Mouse (Mus musculus) WW6 (cell line): ENCODE measurements around the gene Noc3l.

Experiments
- DNase-seq: peaks from one replicate; pipeline ENCODE4 v3.0.0-alpha.2; 2013; ENCODE audit warnings: low read depth, low spot score

The Noc3l gene

DNA sequence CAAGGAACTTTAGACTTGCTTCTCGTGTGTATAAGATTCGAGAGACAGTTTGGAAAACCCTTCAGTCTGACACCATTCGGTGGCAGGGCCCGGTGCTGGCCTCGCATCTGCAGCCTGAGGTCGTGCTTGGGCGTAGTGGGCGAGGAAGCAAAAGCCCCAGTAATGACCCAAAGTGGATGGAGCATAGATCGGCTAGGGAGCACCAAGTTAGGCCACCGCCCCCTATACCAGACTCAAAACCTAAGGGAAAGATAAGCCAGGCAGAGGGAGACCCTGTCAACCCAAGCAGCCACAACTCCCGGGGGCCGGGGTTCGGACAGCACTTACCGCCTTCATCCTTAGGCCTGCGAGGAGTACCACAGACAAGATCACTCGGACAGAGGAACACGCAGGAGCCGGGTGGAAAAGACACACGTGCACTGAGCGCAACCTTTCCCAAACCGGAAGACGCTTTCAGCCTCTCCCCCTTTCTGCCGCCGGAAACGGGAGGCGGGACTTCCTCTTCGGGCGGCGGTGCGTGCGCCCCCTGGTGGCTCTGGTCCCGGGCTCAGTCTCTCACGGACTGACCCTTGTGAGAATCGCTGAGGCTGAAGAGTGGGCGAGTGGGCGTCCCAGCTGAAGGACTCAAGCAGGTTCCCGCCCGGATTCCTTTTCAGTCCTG is at the start of gene Noc3l:
Gene Noc3l (minus strand): TSS at position 472 of the 661 bp plus-strand sequence.
- DNase-seq: peak; percentile 89

DNA sequence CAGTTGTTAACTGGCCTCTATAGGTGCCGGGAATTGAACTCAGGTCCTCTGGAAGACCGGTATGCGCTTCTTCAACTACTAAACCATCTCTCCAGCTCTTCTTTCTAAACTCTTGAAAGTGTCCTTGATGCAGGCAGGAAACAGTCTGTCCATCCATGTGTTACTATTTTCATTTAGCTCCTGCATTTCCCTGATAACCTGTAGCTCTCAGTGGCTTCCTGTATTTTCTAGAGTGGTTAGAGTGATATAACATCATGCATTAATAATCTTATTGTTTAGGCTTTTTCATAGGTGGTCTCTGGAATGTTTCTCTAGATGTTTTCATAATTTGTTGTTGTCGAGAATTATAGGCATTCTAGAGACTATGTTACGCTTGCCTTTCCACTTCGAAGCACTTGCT is 43.5 kb upstream of the Noc3l start:
- DNase-seq: no peak

DNA sequence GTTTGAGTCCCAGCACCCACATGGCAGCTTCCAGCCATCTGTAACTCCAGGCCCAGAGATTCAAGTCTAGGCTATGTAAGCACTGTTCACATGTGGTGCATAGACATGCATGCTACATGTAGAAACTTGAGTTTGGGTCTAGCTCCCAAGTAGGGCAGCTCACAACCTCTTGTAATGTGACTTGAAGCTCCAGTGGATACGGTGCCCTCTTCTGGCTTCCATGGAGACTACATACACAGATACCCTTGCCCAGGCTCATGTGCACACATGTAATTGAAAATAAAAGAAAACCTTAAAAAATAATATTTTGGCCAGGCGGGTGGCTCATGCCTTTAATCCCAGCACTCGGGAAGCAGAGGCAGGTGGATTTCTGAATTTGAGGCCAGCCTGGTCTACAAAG is 39.2 kb upstream of the Noc3l start:
- DNase-seq: no peak

DNA sequence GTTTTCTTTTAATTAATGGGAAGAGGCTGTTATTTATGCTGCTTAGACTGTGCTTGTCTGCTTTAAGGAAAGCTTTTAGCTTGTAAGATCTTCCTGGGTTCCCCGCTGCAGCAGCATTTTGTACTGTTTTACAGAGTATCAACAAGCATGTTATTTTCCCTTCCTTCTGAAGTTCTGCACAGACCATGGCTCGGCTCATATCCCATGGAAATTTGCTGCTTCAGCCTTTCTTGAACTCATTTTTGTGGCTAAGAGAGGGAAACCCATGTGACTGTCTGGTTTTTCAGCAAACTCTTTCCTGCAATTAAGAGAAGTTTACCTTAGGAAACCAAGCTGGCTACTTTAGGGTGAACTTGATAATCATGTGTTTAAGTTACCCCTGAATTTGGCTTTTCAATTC is 27.3 kb upstream of the Noc3l start:
- DNase-seq: no peak

DNA sequence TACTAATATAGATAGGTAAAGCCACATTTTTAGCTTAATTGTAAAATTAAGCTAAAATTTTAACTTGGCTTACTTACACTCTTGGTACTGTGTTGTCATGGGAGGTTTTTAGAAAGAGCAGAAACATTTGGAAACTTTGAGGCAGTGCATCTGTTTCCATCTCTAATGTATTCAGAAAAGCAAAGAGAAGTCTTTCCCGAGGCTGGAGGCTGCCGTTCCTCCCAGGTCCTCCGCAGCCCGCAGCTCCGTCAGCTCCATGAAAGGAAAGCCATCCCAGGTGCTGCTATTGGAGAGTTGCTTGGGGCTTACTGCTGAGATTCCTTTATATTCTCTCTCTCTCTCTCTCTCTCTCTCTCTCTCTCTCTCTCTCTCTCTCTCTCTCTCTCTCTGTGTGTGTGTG is 25.8 kb upstream of the Noc3l start:
- no peak for DNase-seq

DNA sequence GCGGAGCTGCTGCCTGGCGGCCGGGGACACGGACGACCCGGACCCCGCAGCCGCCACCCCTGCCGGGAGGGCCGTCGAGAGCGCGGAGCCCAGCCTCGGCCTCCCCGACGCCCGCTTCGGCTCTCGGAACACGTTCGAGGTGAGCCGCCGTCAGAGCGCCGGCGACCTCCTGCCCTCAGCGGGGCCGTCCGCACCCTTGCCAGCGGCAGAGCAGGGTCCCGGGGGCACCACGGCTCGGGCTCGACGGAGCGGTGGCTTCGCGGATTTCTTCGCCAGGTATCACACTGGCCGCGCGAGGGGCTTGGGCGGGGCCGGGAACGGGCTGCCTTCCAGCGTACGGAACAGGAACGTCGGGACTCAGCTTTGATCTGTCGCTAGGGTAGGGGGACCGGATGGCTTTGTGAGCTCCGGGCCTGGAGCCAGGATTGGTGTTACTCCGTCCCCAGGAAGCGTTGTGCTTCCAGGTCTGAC is 18.2 kb upstream of the Noc3l start:
- peak; percentile 57 for DNase-seq

DNA sequence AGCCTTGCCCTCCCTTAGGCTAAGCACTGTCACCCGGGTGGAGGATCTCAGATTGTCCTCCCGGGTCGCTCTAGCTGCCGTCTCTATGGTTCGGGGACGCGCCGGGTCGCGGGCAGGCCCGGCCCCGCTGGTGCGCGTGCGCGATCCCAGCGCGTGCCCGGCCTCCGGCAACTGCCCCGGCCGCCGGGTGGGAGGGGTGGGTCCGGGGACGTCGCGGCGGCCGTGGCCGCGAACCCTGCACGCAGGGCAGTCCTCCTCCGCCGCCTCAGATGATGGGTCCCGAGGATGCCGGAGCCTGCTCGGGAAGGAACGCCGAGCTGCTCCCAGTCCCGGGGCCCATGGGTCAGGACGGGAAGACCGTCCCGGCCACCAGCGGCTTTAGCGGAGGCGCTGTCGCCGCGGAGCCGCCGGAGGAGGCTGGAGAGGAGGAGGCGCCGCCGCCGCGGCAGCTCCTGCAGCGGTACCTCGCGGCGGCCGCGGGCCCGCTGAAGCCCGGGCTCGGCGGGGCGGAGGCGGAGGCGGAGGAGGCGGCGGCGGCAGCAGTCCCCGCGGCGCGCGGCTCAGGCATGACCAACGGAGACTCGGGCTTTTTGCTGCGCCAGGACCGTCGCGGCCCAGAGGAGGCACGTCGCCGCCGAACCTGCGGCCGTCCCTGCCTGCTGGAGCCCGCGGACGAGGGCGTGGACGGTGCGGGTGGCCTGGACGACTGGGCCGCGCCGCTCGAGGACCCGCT is 17.6 kb upstream of the Noc3l start, which contains the start of gene Tbc1d12:
Gene Tbc1d12 (plus strand): TSS at position 142 of the 733 bp plus-strand sequence.
- DNase-seq: peak; percentile 57

DNA sequence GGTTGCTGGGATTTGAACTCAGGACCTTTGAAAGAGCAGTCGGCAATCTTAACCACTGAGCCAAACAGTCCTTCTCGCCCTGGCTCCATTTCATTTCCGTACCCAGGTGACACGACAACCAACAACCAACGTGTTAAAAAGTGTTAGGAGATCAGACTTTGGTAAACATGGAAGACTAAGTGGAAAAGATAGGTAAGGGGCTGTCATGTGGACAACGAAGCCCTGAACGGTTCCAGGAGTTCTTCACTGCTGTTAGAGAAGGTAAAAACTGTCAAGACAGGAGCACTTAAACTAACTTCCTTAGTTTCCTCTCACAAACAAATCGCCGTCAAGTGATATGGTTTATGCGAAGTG is 17.0 kb upstream of the Noc3l start:
- DNase-seq: no peak

DNA sequence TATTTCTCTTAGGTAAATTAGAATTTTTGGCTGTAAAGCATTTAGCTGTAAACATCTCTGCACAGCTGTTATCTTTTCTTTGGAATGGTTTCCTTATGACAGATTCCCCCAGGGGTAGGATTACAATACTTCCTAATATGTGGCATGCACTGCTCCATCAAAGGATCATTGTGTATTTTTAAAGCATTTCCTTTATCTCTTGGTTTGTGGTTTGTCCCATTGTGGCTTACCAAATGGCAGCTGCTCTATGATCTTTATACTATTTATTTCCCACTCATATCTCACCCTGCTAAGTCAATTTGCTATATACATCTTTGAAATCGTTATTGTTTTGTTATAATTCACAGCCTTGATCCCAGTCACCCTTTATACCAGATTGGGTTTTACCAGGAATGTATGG is 14.2 kb upstream of the Noc3l start:
- DNase-seq: no peak

DNA sequence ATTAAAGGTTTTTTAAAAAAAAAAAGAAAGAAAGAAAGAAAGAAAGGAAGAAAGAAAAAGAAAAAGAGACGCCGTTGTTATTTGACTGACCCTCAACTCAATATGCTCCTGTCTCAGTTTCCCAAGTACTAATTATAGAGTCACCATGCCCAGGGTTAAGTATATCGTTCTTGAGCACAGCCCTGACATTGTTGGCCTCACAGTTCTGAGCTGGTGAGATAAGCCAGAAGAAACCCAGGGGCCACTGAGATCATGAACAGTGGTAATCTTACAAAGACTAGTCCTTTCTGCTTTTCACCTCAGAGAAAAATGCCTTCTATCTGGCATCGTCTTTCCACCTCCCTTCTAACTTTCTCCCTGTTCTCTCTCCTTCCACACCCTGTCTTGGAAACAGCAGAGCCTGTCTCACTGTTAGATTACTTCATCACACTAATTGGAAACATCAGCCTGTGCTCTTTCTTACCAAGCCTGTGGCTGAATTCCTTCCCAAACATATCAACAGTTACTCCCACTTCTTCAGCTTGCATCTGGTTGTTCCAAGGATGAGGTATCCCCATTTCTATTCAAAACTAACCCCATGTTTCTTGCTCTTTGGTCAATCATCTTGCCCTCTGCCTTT is 1.3 kb upstream of the Noc3l start:
- no peak for DNase-seq

DNA sequence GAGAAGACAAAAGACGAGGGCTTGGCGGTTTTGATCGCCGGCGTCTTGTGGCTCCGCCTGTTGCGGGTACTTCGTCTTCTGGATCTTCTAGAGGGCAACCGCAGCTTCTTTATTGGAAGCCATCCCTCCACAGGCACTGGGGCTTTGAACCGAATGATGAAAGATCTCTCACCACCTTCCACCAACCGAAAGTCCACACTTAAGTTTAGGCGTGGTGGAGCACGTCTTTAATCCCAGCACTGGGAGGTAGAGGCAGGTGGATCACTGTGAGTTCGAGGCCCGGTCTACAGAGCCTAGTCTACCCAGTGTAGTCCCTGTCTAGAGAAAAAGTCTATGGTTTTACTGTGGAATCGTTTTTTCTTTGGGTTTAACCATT is 378 bp upstream of the Noc3l start:
- DNase-seq: no peak

DNA sequence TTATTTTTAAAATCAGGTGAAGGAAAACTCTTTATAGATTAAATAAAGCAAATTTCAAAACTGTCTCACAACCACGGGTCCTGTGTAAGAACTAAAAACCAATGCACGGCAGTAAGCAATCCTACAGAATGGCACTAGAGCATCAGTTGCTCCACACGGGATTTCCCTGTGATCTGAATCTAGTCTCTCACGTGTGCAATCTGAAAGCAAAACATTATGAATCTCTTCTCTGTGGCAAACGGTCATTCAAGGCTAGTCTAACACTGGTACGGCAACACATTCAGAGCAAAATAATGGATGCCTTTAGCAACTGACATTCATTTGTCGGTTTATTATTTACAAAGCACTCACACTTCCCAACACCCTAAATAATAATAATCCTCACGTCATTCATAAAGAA is 846 bp downstream of the Noc3l start:
- no peak for DNase-seq

DNA sequence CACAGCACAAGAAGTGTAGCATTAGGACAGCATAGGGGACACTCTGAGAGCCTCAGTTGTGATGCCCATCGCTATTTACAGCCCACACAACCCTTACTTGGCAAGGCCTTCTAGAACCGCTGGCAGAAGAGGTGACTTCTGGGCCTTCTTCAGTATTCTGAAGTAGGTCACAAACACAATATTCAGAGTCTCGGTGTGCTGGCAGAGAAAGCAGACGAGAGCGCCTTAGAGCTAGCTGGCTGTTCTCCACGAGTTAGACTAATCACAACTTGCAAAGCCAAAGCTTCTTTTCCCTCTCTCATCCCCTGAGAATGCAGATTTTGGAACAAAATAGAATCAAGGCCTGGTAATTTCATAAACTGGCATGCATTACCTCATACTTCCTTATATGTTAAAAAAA is 20.2 kb downstream of the Noc3l start:
- DNase-seq: no peak

DNA sequence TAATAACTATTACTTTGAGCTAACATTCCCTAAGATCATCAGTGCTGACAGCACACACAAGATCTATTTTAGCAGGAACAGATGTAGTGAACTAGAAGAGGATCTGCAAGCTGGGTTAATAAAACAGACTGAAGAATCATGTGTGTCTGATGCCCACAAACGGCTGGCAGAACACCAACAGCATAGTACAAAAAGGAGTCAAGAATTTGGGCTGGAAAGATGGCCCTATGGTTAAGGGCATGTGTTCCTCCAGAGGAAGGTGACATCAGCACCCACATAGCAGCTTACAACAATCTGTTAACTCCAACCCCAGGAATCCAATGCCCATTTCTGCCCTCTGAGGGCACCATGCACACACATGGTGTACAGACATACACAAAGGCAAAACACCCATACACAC is 20.7 kb downstream of the Noc3l start:
- no peak for DNase-seq

DNA sequence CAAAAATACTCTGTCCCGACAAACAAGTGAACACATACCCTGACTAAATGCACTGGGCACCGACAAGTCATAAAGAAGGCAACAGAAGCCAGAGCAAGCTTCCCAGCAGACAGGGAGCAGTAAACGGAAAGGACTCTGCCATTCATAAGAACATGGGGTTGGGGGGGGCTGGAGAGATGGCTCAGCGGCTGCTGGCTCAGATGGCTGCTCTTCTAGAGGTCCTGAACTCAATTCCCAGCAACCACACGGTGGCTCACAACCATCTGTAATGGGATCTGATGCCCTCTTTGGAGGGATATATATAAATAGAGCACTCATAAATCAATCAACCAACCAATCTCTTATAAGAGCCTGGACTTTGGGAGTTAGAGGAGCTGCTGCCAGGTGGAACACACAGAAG is 22.5 kb downstream of the Noc3l start:
- no peak for DNase-seq

DNA sequence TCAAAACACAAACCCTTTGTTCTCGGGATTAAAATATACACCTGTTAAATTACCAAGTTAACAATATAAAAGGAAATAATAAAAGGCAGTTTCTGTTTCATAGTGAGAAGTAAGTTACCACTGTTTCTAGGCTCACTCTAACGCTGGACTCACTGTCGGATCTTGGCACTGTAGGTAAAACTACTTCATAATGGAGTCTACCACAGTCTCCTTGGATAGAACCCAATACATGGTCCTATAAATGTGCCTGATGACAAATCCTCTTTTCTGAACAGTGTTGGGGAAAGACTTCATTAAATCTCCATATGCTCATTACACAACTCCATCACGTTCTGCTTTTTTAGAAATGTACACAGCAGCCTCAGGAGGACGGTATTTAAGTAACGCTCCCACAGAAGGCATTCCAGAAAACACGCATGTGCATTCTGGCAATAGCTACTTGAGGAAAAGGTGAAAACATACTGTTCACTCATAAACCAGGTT is 25.4 kb downstream of the Noc3l start:
- DNase-seq: no peak

DNA sequence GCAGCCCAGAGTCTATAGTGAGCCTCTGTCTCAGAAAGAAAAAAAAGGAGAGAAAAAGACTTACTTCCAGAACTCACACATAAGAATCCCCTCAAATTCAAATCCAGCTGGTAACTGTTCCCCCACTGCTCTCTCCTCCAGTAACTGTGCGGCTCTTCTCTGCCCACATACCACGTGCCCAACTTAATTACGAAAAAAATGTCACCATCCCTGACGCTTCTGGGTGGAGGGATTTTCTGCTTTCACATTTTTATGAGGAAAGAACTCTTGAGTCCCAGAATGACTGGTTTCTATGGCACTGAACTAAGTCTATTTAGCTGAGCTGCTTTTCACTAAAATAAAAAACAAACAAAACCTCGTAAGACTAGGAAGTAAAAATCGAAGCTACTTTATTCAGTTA is 31.3 kb downstream of the Noc3l start:
- DNase-seq: no peak

DNA sequence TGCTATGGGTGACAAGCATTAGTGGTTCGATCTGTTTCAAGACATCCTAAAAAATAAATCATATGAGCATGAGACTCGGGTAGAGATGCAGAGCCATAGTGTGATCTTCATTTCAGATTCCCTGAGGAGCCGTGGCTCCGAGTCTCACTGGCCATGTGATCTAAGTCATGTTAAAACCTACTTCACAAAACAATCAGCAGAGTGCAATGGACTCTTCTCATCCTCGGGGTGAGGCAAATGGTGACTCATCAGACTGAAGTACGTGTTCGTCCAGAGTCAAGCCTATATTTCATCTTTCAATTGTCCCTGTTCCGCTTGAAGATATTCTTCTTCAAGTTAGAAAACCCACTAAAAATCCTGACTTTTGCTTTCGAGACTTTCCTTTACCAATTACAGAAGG is 35.5 kb downstream of the Noc3l start:
- no peak for DNase-seq

DNA sequence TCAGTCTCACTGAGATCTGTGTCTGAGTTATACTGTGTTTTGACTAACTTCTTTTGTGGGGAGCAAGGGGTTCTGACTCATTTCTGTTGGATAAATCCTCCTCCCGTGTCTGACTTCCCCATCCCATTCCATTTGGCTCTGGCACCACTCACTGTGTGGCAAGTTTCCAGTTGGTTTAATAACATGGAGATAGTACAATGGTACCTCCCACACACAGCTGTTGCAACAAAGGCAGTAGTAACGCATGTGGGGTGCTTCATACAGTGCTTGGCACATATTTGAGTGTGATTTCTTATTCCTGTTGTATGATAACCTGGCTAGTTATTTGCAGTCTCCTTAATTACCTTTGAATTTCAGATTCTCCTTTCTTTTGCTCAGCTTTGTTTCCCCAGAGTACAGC is 40.2 kb downstream of the Noc3l start:
- no peak for DNase-seq

DNA sequence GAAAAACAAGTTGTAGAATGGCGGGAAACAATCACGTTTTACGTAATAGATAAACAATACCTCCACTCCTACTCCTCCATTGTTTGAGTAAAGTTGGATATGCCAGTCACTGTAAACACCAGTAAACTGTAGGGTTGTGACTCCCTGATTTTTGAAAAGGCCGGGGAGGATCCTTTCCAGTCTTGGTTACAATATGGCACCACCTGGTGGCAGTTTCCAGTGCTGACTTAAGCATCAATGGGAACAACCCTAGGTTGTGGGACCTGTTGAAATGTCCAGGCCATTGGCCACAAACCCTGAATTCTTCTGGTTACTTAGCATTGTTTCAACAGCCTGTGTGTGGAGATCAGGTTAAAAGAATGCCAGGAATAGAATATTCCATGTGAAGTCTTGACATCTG is 43.5 kb downstream of the Noc3l start:
- peak; percentile 20 for DNase-seq

DNA sequence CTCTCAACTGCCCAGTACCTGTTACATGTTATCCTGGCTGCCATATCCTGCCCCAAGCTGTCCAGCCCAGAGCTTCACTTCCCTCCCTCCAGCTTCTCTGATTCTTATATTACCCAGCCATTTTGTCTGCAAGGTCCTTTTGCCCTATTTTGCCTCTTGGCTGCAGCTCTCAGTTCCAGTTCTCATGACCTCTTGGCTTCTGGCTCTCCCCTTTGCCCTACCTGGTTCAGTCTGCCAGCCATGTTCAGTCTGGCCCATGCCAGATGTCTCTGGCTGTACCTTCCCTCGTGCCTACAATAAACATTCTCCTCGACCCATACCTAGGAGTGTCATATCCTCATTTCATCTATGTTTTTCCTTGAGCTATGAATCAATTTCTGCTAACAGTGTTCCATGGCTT is 52.7 kb downstream of the Noc3l start:
- DNase-seq: no peak

DNA sequence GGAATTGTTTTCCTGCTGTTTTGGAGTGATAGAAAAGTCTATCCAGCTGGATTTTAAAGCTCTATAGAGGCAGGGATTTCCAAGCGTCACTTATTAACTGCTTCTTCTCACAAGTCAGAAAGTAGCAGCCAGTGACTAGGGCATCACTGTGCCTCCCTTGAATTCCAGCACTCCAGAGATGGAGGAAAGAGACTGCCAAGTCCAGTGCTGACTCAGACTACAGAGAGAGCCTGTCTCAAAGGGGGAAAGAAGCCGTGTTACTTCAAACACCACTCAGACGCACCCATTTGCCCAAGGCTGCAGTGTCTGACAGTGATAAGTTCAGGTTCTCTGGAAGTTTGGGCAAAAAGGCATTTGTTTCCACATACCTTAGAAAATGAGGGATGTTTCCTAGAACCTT is 58.6 kb downstream of the Noc3l start:
- no peak for DNase-seq
